Mouse (Mus musculus) myocyte (in vitro differentiated cells): ENCODE data around the gene Ivns1abp.

Experiments used
- CEBPB ChIP-seq: IDR thresholded peaks from 2 replicates; pipeline ENCODE4 v1.6.1; 2011; ENCODE audit warnings: mild to moderate bottlenecking, moderate library complexity; ENCODE audit not compliant: poor library complexity, insufficient read depth, severe bottlenecking
- POLR2A ChIP-seq: IDR thresholded peaks from one replicate; pipeline ENCODE4 v1.6.1; 2011; ENCODE audit warnings: low read depth, mild to moderate bottlenecking, control low read depth, moderate library complexity; ENCODE audit not compliant: insufficient read length
- POLR2AphosphoS2 ChIP-seq: IDR thresholded peaks from one replicate; pipeline ENCODE4 v1.6.1; 2011; ENCODE audit warnings: low read depth, control low read depth; ENCODE audit not compliant: insufficient read length
- REST ChIP-seq: IDR thresholded peaks from one replicate; pipeline ENCODE4 v1.6.1; 2011; ENCODE audit warnings: mild to moderate bottlenecking, control low read depth, moderate library complexity; ENCODE audit not compliant: insufficient read depth, insufficient read length
- TCF3 ChIP-seq: IDR thresholded peaks from one replicate; pipeline ENCODE4 v1.6.1; 2011; ENCODE audit warnings: low read depth, control low read depth; ENCODE audit not compliant: insufficient read length
- USF1 ChIP-seq: IDR thresholded peaks from one replicate; pipeline ENCODE4 v1.6.1; 2011; ENCODE audit warnings: low read depth, mild to moderate bottlenecking, control low read depth, moderate library complexity

GRCm38 (mm10) chr1:151367721-151368324 lies 23.5 kb downstream of the Ivns1abp start:
- TF ChIP-seq CEBPB (no peak), POLR2A (no peak), USF1 (no peak), POLR2AphosphoS2 (peak; percentile 54), TCF3 (no peak), REST (no peak)
